Mouse (Mus musculus) kidney, adult 9 months (tissue): ENCODE results near the gene Syne4.
A peak's percentile ranks its signal among the peaks of the same experiment; 100 is the strongest.

ENCODE experiments used
- DNase-seq: peaks from one replicate; pipeline ENCODE4 v3.0.0; 2022

Gene Syne4

GRCm38 (mm10) chr7:30332622-30333259, 18.1 kb downstream of the Syne4 start:
- no peak for DNase-seq

GRCm38 (mm10) chr7:30333436-30333835, 18.8 kb downstream of the Syne4 start:
- DNase-seq, result peak; percentile 90

GRCm38 (mm10) chr7:30334563-30334962, 20.0 kb downstream of the Syne4 start:
- no peak for DNase-seq

- no peak for DNase-seq
Measured at GRCm38 (mm10) chr7:30335688-30336087, 21.1 kb downstream of the Syne4 start.

GRCm38 (mm10) chr7:30336384-30336783, 21.8 kb downstream of the Syne4 start:
- peak; percentile 85 for DNase-seq

DNA sequence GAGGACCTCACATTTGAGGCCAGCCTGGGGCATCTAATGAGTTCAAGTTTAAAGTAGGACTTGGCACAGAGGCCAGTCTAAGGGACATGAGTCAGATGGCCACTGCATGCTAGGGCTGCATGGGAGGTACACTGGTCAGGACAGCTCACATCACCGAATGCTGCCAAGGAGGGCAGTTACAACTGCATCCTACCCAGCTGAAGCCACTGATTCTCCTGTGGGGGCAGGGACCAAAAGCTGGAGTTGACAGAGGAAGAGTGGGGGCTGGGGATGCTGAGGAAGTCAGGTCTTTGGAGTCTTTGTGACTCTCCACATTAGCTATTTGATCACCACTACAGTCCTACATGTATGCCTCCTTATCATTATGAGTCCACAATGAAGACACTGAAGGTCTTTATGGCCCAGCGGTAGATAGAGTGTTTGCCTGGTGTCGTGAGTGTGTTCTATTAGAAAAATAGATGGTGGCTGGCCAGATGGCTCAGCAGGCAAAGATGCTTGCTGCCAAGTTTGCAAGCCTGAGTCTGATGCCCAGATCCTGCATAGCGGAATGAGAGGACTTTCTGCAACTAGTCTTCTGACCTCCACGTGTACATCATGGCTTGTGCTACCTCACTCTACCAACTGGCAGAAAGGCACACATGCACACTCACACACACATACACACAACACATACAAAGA, 25.0 kb downstream of the Syne4 start:
- no peak for DNase-seq

GRCm38 (mm10) chr7:30346635-30347379, 32.2 kb downstream of the Syne4 start:
- DNase-seq, result peak; percentile 69

DNA sequence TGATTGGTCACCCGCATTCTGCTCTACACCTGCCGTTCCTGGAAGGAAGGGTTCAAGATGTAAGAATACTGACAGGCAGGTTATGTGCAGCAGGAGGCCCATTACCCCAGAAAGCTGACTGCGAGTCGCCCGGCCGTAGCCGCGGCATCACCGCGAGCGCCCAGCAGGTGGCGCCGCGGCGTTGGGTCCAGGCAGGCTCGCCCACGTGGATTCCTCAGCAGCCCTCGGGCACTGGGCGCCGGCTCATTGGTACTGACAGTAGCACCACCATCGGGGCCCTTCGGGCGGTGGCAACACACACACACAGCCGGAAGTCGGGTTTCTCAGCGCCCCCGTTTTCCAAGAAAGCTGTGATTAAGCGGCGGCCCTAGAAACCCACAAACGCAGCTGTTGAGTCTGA, 33.2 kb downstream of the Syne4 start:
- DNase-seq, result peak; percentile 68

DNA sequence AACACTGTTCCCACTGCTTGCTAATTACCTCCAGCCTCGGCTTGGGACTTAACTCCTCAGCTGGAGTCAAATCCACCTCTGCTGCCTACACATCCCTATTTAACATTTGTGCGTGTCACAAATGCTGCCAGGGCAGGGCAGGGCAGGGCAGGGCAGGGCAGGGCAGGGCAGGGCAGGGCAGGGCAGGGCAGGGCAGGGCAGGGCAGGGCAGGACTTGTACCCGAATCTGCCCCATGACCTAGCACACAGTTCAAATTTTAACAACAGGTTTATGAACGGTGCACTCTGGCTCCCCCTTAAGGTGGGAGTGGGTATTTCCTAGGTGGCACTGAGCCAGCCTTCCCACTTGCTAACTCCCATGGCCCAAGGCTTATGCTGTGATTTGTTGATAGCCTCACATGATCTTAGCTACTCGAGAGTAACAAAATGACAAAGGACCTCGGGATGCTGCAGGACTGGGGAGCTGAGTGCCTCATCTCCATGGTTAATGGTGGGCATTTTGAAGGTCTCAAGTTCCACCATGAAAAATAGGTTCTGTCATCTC, 38.7 kb downstream of the Syne4 start:
- peak; percentile 83 for DNase-seq

GRCm38 (mm10) chr7:30354059-30354458, 39.5 kb downstream of the Syne4 start:
- no peak for DNase-seq

DNA sequence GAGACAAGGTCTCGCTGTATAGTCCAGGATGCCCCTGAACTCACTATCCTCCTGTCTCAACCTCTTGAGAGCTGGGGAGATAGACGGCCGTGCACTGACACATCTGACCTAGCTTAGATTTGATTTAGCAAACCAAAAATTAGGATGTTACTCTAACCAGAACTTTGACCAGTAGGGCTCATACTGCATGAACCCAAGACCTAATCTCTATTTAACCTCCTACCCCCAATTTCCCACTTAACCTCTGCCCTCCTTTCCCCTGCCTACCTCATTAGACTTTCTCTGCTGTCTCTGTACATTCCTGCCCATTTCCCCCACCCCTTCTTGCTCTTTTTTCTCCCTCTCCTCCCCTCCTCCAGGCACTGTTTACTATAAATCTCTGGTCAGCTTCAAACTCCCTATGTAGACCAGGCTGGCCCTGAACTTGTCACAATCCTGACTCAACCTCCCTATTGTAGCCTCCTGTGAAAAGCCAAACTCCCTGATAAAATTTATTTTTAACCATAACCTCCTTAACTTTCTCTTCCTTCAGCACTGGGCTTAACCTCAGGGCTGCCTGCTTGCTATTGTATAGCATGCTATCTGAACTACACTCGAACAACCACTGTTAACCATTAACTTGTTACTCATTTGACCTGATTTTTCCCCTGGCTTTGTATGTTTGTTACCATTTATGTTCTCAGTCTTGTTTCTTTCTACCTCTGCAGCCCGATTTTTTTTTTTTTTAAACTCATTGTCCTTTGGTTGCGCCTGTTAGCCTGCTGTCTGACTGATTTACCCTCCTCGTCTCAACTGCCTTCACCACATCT, 44.0 kb downstream of the Syne4 start:
- DNase-seq, result peak; percentile 54

DNA sequence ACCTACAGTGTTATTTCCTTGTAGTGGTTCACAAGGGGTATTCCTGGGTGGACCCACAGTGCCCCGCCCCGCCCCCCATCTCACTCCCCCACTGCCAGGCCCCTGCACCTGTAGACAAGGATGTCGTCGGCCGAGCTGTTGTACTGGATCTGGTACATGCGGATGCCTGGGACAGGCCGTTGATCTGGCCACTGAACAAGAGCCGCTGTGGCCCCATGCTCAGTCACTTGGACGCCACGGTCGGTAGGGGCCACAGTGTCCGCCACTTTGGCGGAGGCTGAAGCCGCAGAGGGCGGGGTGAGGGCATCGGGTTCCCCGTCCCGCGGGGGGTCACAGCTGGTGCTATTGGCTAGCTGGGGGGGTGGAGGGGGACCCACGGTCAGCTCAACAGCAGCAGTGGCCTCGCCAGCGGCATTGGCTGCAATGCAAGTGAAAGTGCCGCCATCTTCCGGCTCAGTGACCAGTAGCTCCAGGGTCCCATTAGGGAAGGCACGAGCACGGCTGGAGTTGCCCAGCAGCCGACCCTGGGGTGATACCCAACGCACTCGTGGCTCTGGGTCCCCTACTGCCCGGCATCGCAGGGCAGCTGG, 44.8 kb downstream of the Syne4 start:
- peak; percentile 33 for DNase-seq

- no peak for DNase-seq
Measured at GRCm38 (mm10) chr7:30360028-30360427, 45.4 kb downstream of the Syne4 start.

DNA sequence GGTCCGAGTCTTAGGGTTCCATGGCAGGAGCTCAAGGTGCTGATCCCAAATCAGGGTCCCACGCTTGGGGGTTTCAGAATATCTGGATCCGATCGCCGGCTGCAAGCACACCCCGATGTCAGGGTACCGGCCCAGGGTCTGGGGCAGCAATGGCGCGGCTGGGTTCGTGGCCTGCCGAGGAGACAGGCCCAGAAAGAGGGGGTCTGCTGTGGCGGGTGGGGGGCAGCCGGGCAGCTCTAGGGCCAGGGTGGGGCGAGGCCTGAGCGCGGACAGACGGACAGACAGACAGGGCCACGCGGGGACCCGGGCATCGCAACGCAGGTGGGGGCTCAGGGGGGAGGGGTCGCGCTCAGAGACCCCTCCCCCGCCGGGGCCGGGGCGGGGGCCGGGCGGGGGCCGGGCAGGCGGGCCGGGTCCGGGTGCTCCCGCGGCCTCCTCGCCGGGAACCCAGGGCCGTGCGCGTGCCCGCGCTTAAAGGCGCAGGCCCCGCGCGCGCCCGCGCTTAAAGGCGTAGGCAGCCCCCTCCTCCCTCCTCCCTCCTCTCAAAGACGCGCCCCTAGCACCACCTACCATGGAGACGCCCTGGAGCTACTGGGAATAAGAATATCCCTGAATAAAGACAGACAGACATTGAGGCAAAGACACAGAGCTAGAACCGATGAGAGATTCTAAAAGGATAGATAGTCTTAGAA, 48.2 kb downstream of the Syne4 start, which contains the start of gene Lrfn3:
Gene Lrfn3 (minus strand): TSS at position 121 of the 692 bp plus-strand sequence.
- DNase-seq, result no peak

- no peak for DNase-seq
Measured at GRCm38 (mm10) chr7:30363344-30363738, 48.7 kb downstream of the Syne4 start.

DNA sequence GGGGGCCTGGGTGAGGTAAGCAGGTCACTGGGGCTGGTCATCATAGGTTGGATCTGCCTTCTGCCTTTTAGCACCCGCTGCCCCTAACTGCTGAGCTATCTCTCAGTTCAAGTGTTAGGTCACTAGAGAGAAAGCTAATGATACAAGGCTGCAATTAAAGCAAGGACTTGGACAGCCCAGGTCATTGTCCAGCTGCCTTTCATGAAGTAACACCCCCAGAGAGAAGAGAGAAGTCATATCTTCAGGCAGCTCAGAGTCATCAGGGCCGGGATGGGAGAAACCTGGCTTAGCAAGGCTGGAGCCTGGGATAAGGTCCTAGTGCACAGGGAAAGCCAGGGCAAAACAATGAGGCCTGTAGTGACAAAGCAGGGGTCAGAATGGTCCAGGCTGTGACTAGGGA, 52.9 kb downstream of the Syne4 start:
- DNase-seq, result no peak
